Mouse (Mus musculus) hindlimb bud, embryonic 11.5 days (tissue): ENCODE measurements at regions not wholly inside any gene's neighbourhood (a gene's known extent, or its start where the extent isn't known, plus 50 kb on each side); places are given as distances from the start of the nearest gene placed in this dataset.

Experiments used
- DNase-seq: peaks from one replicate; pipeline ENCODE4 v3.0.0-alpha.2; 2012; ENCODE audit warnings: low read depth, low spot score; ENCODE audit errors: extremely low spot score

GRCm38 (mm10) chr2:72672908-72673901 is 197.2 kb downstream of the Cdca7 start:
- DNase-seq: no peak

- DNase-seq: no peak
Observed at GRCm38 (mm10) chr2:72674229-72674628, 198.3 kb downstream of the Cdca7 start.

- DNase-seq: no peak
Observed at GRCm38 (mm10) chr2:72674856-72675440, 199.0 kb downstream of the Cdca7 start.

- no peak for DNase-seq
Observed at GRCm38 (mm10) chr2:72677731-72678130, 201.8 kb downstream of the Cdca7 start.

GRCm38 (mm10) chr2:72688031-72688430 is 212.1 kb downstream of the Cdca7 start:
- no peak for DNase-seq

- DNase-seq: no peak
Observed at GRCm38 (mm10) chr2:72701081-72701480, 225.1 kb downstream of the Cdca7 start.

GRCm38 (mm10) chr2:72703238-72703637 is 227.3 kb downstream of the Cdca7 start:
- DNase-seq: peak; percentile 20

GRCm38 (mm10) chr2:72707676-72708659 is 232.0 kb downstream of the Cdca7 start:
- no peak for DNase-seq

- no peak for DNase-seq
Observed at GRCm38 (mm10) chr2:72716931-72717330, 241.0 kb downstream of the Cdca7 start.

GRCm38 (mm10) chr2:72728699-72729098 is 251.5 kb downstream of the Sp3 start:
- DNase-seq: no peak

GRCm38 (mm10) chr2:72733371-72733770 is 246.9 kb downstream of the Sp3 start:
- DNase-seq: no peak

GRCm38 (mm10) chr2:72735035-72735434 is 245.2 kb downstream of the Sp3 start:
- no peak for DNase-seq

GRCm38 (mm10) chr2:72736685-72737084 is 243.6 kb downstream of the Sp3 start:
- no peak for DNase-seq

GRCm38 (mm10) chr2:72740391-72741361 is 239.6 kb downstream of the Sp3 start:
- DNase-seq: no peak

GRCm38 (mm10) chr2:72741746-72742145 is 238.5 kb downstream of the Sp3 start:
- DNase-seq: no peak

- no peak for DNase-seq
Observed at GRCm38 (mm10) chr2:72743651-72744050, 236.6 kb downstream of the Sp3 start.

- no peak for DNase-seq
Observed at GRCm38 (mm10) chr2:72744901-72745300, 235.3 kb downstream of the Sp3 start.

GRCm38 (mm10) chr2:72746476-72747215 is 233.6 kb downstream of the Sp3 start:
- no peak for DNase-seq

- DNase-seq: no peak
Observed at GRCm38 (mm10) chr2:72747299-72747698, 232.9 kb downstream of the Sp3 start.
